Mouse (Mus musculus): Measurements from ENCODE around the gene Slc25a20. TPM values are rescaled to one million over a fixed set of nuclear protein-coding genes. Genes with fewer than 3 reads are reported as not detected.

The Slc25a20 gene
- polyA plus RNA-seq, 1 experiment from 2014 or later, result 50.2 TPM

DNA sequence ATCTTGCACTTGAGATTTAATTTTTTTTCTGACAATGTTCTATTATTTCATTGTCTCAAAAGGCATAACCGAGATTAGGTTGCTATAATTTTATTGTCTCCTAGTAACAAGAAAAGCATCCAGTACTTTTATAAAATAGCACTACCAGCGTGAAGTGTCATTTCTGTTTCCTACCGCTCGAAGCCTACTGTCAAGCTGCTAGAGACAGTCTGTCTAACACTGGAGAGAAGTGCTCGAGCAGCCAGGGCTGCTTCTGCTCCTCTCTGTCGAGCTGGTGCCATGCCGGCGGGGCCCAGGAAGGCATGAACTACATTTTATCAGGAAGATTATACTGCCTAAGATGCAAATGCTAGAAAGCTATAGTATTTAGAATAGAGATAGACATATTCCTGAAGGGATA, 46.9 kb downstream of the Slc25a20 start:
- Histone ChIP-seq H3K27me3 (ENCODE audit: control insufficient read depth, insufficient read depth, low read length) (no peaks in the 10 kb centered on the region), H3K27ac (replicated peaks in 1 of 2; ENCODE audit: control insufficient read depth in 1 of 2, insufficient read depth in 1 of 2, low read depth in 2 of 2, low read length in 2 of 2) (no peak overlapping the region), H3K9ac (ENCODE audit: low read length) (no peak overlapping the region), H3K4me3 (ENCODE audit: control insufficient read depth in 1 of 2, insufficient read depth in 1 of 2, low read depth in 1 of 2, low read length in 2 of 2) (no peak overlapping the region), H3K4me1 (ENCODE audit: control insufficient read depth in 2 of 2, insufficient read depth in 2 of 2, low read length in 2 of 2) (peaks cover 8 to 17% of the 10 kb centered on the region in 2 experiments), H3K9me3 (ENCODE audit: control insufficient read depth, low read length) (no peaks in the 10 kb centered on the region), H3K36me3 (ENCODE audit: control insufficient read depth, insufficient read depth, low read length) (no peaks in the 10 kb centered on the region), H3K4me2 (ENCODE audit: low read length) (no peak overlapping the region)
- 73% methylated on average over 8 of the region's 8 CpGs for whole genome bisulfite sequencing
- no peak for ATAC-seq (ENCODE audit: insufficient number of reproducible peaks, insufficient read depth, low FRiP score, low read depth)

- ATAC-seq (ENCODE audit: insufficient number of reproducible peaks, insufficient read depth, low FRiP score, low read depth), result no peak
- Histone ChIP-seq H3K9ac (ENCODE audit: low read length) (no peak overlapping the region), H3K27ac (replicated peaks in 1 of 2; ENCODE audit: control insufficient read depth in 1 of 2, insufficient read depth in 1 of 2, low read depth in 2 of 2, low read length in 2 of 2) (no peak overlapping the region), H3K36me3 (ENCODE audit: control insufficient read depth, insufficient read depth, low read length) (peaks cover under 1% of the 10 kb centered on the region; the same call in 1 of the 2 replicates), H3K9me3 (ENCODE audit: control insufficient read depth, low read length) (no peaks in the 10 kb centered on the region), H3K4me1 (ENCODE audit: control insufficient read depth in 2 of 2, insufficient read depth in 2 of 2, low read length in 2 of 2) (peaks cover 0 to 6% of the 10 kb centered on the region in 2 experiments; a peak in 2 of 4 replicates), H3K27me3 (ENCODE audit: control insufficient read depth, insufficient read depth, low read length) (no peaks in the 10 kb centered on the region), H3K4me3 (ENCODE audit: control insufficient read depth in 1 of 2, insufficient read depth in 1 of 2, low read depth in 1 of 2, low read length in 2 of 2) (no peak overlapping the region), H3K4me2 (ENCODE audit: low read length) (no peak overlapping the region)
- 82% methylated on average over 7 of the region's 7 CpGs for WGBS
Observed at GRCm38 (mm10) chr9:108710767-108711166, 48.9 kb downstream of the Slc25a20 start.

GRCm38 (mm10) chr9:108716199-108716598, 54.3 kb downstream of the Slc25a20 start:
- Histone ChIP-seq H3K36me3 (ENCODE audit: control insufficient read depth, insufficient read depth, low read length) (peaks cover 36% of the 10 kb centered on the region), H3K27me3 (ENCODE audit: control insufficient read depth, insufficient read depth, low read length) (no peaks in the 10 kb centered on the region), H3K9me3 (ENCODE audit: control insufficient read depth, low read length) (no peaks in the 10 kb centered on the region), H3K27ac (replicated peaks in 1 of 2; ENCODE audit: control insufficient read depth in 1 of 2, insufficient read depth in 1 of 2, low read depth in 2 of 2, low read length in 2 of 2) (no peak overlapping the region), H3K4me2 (ENCODE audit: low read length) (no peak overlapping the region), H3K9ac (ENCODE audit: low read length) (no peak overlapping the region), H3K4me1 (ENCODE audit: control insufficient read depth in 2 of 2, insufficient read depth in 2 of 2, low read length in 2 of 2) (no peaks in the 10 kb centered on the region), H3K4me3 (ENCODE audit: control insufficient read depth in 1 of 2, insufficient read depth in 1 of 2, low read depth in 1 of 2, low read length in 2 of 2) (no peak overlapping the region)
- WGBS, result 91% methylated on average over 4 of the region's 4 CpGs
- ATAC-seq (ENCODE audit: insufficient number of reproducible peaks, insufficient read depth, low FRiP score, low read depth), result no peak

DNA sequence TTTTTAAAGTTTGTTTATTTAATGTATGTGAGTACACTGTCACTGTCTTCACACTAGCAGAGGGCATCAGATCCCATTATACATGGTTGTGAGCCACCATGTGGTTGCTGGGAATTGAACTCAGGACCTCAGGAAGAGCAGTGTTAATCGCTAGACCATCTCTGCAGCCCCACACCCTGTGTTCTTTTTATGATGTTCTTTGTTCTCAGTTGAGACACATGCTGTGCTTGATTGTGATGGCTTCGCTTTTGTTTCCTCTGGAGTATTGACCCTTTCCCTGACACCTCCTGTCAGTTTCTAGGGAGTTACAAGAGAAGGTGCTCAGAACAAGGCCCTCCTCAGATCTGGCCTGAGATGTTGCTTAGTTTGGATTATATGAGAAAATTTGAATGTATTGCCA, 61.9 kb downstream of the Slc25a20 start:
- 74% methylated on average over 2 of the region's 2 CpGs for WGBS
- no peak overlapping the region for H3K4me2 ChIP-seq (ENCODE audit: low read length)
- no peak overlapping the region for H3K27ac ChIP-seq (replicated peaks in 1 of 2; ENCODE audit: control insufficient read depth in 1 of 2, insufficient read depth in 1 of 2, low read depth in 2 of 2, low read length in 2 of 2)
- no peaks in the 10 kb centered on the region for H3K9me3 ChIP-seq (ENCODE audit: control insufficient read depth, low read length)
- H3K4me3 ChIP-seq (ENCODE audit: control insufficient read depth in 1 of 2, insufficient read depth in 1 of 2, low read depth in 1 of 2, low read length in 2 of 2), result no peak overlapping the region
- ATAC-seq (ENCODE audit: insufficient number of reproducible peaks, insufficient read depth, low FRiP score, low read depth), result no peak
- no peaks in the 10 kb centered on the region for H3K4me1 ChIP-seq (ENCODE audit: control insufficient read depth in 2 of 2, insufficient read depth in 2 of 2, low read length in 2 of 2)
- H3K27me3 ChIP-seq (ENCODE audit: control insufficient read depth, insufficient read depth, low read length), result no peaks in the 10 kb centered on the region
- peaks cover 36% of the 10 kb centered on the region for H3K36me3 ChIP-seq (ENCODE audit: control insufficient read depth, insufficient read depth, low read length)
- H3K9ac ChIP-seq (ENCODE audit: low read length), result no peak overlapping the region

- Histone ChIP-seq H3K4me2 (ENCODE audit: low read length) (no peak overlapping the region), H3K9ac (ENCODE audit: low read length) (no peak overlapping the region), H3K27ac (replicated peaks in 1 of 2; ENCODE audit: control insufficient read depth in 1 of 2, insufficient read depth in 1 of 2, low read depth in 2 of 2, low read length in 2 of 2) (no peak overlapping the region), H3K4me3 (ENCODE audit: control insufficient read depth in 1 of 2, insufficient read depth in 1 of 2, low read depth in 1 of 2, low read length in 2 of 2) (no peak overlapping the region), H3K9me3 (ENCODE audit: control insufficient read depth, low read length) (no peaks in the 10 kb centered on the region), H3K27me3 (ENCODE audit: control insufficient read depth, insufficient read depth, low read length) (no peaks in the 10 kb centered on the region), H3K4me1 (ENCODE audit: control insufficient read depth in 2 of 2, insufficient read depth in 2 of 2, low read length in 2 of 2) (no peaks in the 10 kb centered on the region), H3K36me3 (ENCODE audit: control insufficient read depth, insufficient read depth, low read length) (peaks cover 24% of the 10 kb centered on the region)
- WGBS, result 89% methylated on average over 5 of the region's 5 CpGs
- ATAC-seq (ENCODE audit: insufficient number of reproducible peaks, insufficient read depth, low FRiP score, low read depth), result no peak
Observed at GRCm38 (mm10) chr9:108726116-108726515, 64.2 kb downstream of the Slc25a20 start.

DNA sequence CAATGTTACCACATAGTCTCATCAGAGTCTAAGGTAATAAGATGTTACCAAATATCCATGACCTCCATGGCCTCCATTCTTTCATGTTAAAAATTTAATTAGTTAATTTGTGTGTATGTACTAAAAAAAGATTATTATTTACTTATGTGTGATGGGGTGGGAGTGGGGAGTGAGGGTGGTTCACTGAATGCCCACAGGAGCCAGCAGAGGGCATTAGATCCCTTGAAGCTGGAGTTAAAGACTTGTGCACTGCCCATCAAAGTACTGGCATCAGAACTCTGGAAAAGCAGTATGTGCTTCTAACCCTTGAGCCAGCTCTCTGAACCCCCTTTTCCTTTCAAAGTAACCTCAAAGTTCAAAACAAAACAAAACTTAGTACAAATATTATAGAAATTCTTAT, 67.2 kb downstream of the Slc25a20 start:
- Histone ChIP-seq H3K27me3 (ENCODE audit: control insufficient read depth, insufficient read depth, low read length) (no peaks in the 10 kb centered on the region), H3K9me3 (ENCODE audit: control insufficient read depth, low read length) (no peaks in the 10 kb centered on the region), H3K4me2 (ENCODE audit: low read length) (no peak overlapping the region), H3K9ac (ENCODE audit: low read length) (no peak overlapping the region), H3K36me3 (ENCODE audit: control insufficient read depth, insufficient read depth, low read length) (peaks cover 26% of the 10 kb centered on the region), H3K4me3 (ENCODE audit: control insufficient read depth in 1 of 2, insufficient read depth in 1 of 2, low read depth in 1 of 2, low read length in 2 of 2) (no peak overlapping the region), H3K4me1 (ENCODE audit: control insufficient read depth in 2 of 2, insufficient read depth in 2 of 2, low read length in 2 of 2) (no peaks in the 10 kb centered on the region), H3K27ac (replicated peaks in 1 of 2; ENCODE audit: control insufficient read depth in 1 of 2, insufficient read depth in 1 of 2, low read depth in 2 of 2, low read length in 2 of 2) (no peak overlapping the region)
- ATAC-seq (ENCODE audit: insufficient number of reproducible peaks, insufficient read depth, low FRiP score, low read depth), result no peak

DNA sequence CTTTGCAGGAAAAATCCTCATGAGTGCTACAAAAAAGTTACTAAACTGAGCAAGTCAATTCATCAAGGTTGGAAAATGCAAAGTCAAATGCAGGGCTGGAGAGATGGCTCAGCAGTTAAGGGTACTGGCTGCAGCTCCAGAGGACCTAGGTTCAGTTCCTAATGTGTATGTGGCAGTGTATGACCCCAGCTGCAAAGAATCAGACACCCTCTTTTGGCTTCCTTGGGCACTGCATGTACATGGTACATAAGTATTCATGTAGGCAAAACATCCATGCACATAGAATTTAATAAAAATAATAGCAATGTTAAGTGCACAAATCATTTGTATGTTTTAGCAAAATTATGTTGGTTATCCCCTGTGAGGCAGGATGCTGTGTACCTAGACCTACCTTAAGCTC, 70.6 kb downstream of the Slc25a20 start:
- H3K36me3 ChIP-seq (ENCODE audit: control insufficient read depth, insufficient read depth, low read length), result peaks cover 47% of the 10 kb centered on the region
- H3K27ac ChIP-seq (replicated peaks in 1 of 2; ENCODE audit: control insufficient read depth in 1 of 2, insufficient read depth in 1 of 2, low read depth in 2 of 2, low read length in 2 of 2), result no peak overlapping the region

More for the DNA sequence above, 70.6 kb downstream of the Slc25a20 start:
- no peak for ATAC-seq (ENCODE audit: insufficient number of reproducible peaks, insufficient read depth, low FRiP score, low read depth)
- Histone ChIP-seq H3K9me3 (ENCODE audit: control insufficient read depth, low read length) (no peaks in the 10 kb centered on the region), H3K4me2 (ENCODE audit: low read length) (no peak overlapping the region), H3K9ac (ENCODE audit: low read length) (no peak overlapping the region), H3K27me3 (ENCODE audit: control insufficient read depth, insufficient read depth, low read length) (no peaks in the 10 kb centered on the region), H3K4me3 (ENCODE audit: control insufficient read depth in 1 of 2, insufficient read depth in 1 of 2, low read depth in 1 of 2, low read length in 2 of 2) (no peak overlapping the region), H3K4me1 (ENCODE audit: control insufficient read depth in 2 of 2, insufficient read depth in 2 of 2, low read length in 2 of 2) (no peaks in the 10 kb centered on the region)

Data from heart, embryonic 14.5 days (tissue).